Mouse (Mus musculus) adrenal gland, adult (tissue): ENCODE measurements at regions not wholly inside any gene's neighbourhood (a gene's known extent, or its start where the extent isn't known, plus 50 kb on each side); places are given as distances from the start of the nearest gene placed in this dataset.

Source experiments
- DNase-seq, 2 experiments: peaks; one replicate each; pipeline ENCODE4 v3.0.0; 2022 to 2023; ENCODE audit warnings: low spot score in 1 of 2; ENCODE audit not compliant: inconsistent age in 2 of 2

- peak; percentile 8 to 31 for DNase-seq
Observed at GRCm38 (mm10) chr14:24550763-24551471, 64.0 kb downstream of the Rps24 start.

- DNase-seq, result no peak
Observed at GRCm38 (mm10) chr14:24551472-24551783, 64.5 kb downstream of the Rps24 start.

DNA sequence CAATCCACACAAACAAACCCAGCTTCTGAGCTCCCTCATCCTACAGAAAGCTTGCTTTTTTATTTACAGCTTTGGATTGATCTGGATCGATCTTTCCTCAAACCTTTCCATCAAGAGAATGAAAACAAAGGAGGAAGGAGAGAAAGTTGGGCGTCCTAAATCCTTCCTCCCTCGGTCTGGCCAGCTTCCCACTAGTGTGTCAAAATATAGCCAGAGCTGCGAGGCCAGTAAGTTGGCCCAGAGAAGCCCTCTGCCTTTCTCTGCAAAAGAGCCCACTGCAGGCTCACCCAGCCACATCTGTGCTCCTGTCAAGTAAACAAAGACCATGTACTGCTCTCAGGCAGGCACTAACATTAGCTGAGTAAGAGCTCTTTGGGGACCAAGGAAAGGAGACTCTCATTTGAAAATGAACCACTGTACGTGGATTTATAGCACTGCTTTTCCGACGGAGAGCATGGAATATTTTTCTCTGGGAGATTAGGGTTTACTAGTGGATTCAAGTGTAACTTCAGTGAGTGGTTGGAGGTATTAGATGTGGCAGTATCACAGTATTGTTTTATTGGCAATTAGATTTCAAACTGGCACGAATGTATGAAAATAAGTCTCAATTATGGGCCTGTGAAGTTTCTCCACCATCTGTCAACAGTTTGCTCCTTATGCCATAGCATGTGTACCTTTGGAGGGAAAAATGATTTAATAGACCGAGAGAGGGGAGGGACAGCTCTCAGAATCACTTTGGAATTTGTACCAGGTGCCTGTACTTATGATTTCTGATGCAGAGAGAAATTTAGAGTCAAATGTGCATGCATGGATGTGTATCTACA, 78.1 kb downstream of the Rps24 start:
- no peak for DNase-seq

DNA sequence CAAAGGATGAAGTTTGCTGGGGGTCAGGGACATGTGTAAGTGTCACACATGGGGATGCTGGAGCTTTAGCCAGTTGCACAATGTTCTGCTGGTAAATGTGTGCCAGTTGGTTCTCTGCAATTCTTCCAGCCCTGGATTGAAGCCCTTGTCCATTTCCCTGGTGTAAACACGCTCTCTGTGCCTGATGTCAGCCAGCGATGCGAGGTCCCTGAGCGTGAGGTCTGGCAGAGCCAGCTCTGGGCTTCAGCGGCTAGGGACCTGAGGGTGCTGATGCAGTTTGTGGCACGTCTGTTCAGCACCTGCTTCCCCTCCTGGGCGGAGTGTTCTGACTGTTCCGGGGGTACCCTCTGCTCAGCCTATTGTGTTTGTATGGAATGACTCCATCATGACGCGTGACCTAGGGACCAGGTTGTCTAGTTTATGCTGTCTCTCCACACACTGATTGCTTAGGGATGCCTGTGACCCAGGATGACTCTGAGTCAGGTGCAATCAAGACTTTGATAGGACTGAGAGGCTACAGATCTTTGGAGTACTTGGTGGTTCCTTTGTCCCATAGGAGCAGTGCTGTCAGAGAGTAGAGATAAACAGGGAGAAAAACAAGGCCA, 78.9 kb downstream of the Rps24 start:
- DNase-seq, result peak; percentile 7 to 52

GRCm38 (mm10) chr14:24575111-24575510, 88.2 kb downstream of the Rps24 start:
- no peak for DNase-seq

- peak; percentile 45 to 72 for DNase-seq
Observed at GRCm38 (mm10) chr14:24578535-24579111, 91.7 kb downstream of the Rps24 start.

DNA sequence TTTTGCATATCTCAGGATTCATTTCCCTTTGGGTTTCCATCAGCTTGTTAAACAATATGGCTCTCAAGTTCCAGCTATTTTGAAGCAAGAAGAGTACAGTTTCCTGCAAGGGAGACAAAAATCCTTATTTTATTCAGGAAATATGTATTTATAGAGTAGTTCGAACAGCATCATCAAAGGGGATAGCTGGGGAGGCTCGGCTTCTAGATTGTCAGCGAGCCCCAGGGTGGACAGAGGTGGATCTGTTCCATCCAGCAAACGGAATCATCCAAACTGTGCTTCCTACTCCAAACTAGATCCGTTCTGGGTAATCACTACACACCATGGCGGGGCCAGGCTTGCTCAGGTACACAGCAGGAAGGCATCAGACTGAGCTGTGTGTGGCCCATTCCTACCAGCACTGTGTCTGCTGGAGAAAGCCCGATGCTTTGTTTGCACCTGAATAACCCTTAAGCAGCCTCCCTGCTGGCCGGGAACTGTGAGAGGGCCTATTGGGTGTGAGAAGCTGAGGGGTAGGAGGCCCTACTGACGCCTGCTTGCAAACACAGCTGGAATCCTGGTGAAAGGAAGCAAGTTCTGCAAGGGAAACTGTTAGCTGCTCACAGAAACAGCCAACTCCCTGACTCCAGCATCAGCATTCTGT, 92.3 kb downstream of the Rps24 start:
- DNase-seq, result no peak

DNA sequence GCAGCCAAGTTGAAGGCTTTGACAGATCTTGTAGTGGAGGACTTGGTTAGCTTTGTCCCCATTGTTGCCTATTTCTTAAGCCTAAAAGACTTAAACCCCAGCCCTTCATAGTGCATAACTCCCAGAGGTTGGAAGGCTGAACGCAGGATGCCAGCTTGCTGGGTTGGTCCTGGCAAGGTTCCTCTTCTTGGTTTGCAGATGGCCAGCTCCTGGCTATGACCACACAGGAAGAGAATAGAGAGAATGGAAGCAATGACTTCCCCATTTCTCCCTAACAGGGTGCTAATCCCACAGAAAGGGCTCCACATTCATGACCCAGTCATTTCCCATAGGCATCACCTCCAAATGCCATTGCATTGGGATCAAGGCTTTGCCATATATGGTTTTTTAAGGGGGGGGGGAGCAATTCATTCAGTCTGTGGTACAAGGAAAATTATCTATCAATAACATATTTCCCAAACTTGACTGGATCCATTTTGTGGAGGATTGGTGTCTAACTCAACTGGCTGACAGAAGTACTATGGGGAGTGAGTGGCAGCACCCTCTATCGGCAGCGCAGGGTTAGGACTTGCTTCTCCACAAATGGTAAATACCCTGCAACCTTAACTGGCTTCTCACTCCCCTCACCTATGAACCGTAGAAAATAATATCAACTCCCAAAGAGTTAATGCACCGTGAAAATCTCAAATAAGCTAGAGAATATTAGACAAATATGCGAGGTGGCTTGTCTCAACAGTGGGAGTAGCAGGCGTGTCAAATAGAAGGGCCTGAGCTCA, 99.4 kb downstream of the Rps24 start:
- DNase-seq, result no peak

DNA sequence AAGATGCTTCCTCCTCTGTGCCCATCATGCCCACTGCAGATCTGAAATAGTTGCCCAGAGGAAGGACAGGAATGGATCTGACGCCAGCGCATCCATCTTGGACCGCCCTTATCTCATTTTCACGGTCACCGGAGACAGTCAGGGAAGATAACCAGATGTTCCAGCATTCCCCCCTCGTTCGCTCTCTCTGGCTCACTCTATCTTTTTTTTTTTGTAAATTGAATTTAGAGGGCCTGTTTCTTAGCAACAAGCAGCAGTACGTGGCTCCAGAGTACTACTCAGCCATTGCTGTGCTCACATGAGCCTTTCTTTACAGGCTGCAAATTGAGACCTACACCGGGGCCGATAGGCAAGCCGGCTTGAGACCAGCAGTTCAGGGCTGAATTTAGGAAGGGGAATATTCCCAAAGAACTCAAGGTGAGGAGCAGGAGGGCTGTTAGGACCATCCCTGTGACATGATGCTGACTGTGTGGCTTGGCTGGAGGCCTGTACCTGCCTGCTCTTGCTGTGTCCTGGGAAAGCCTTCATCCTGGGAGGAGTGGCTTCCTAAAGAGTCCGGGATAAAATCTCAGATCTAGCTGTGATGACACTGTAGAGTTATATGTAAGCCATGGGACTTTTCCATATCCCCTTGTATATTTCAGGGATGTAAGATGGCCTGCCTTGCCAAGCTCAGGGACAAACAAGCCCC, 100.2 kb downstream of the Rps24 start:
- peak; percentile 79 to 86 for DNase-seq

GRCm38 (mm10) chr14:24588041-24588440, 101.1 kb downstream of the Rps24 start:
- no peak for DNase-seq

DNA sequence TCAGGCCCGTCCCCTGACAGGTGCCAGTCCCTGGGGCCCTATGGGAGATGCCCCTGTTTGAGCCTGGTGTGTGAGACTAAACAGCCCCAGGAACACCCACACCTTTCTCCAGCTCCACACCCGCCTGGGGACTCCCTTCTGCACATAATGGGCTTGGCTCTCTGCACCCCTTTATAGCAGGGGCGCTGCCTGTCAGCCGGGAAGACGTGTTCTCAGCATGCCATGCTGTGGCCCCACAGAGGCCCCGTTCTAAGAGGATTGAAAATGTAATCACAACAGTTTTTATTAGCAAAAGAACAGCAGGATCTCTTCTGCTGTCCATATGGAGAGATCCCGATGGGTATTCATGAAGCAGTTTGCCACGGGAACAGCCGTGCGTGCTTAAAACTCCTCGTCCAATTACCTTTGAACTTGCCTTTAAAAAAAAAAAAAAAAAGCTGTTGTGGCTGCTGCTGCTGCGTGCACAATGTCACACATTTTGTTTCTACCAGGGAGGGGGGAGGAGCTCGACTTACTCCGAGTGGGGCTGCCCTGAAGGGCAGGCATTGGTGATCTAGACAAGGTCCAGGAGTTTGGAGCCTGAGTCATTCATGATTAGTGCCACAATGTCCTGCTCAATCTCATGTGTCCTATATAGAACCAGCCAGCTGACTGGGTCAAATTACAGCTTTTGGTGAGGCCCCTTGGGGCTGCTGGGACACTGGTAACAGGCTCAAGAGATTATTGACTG, 119.7 kb downstream of the Rps24 start:
- peak; percentile 21 to 38 for DNase-seq

- DNase-seq, result no peak
Observed at GRCm38 (mm10) chr14:24608356-24608755, 121.4 kb downstream of the Rps24 start.

- no peak for DNase-seq
Observed at GRCm38 (mm10) chr14:24612254-24612995, 125.5 kb downstream of the Rps24 start.

DNA sequence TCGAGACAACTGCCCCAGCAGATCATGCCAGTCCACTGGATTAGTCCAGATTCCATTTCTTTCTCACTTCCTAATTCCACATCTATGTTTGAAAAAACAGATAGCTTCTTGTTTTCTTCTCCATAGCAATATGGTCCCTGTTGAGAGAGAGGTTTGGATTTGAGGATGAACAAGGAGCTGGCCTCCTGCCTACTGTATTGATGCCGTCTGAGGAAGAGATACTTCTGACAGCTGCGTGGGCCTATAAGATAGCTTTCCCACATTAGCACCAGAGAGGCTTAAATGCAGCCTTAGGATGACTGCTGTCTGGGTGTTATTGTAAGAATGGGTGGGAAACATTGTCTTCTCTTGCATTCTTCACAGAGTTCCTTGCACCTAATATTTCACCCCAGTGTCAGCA, 128.9 kb downstream of the Rps24 start:
- DNase-seq, result no peak

DNA sequence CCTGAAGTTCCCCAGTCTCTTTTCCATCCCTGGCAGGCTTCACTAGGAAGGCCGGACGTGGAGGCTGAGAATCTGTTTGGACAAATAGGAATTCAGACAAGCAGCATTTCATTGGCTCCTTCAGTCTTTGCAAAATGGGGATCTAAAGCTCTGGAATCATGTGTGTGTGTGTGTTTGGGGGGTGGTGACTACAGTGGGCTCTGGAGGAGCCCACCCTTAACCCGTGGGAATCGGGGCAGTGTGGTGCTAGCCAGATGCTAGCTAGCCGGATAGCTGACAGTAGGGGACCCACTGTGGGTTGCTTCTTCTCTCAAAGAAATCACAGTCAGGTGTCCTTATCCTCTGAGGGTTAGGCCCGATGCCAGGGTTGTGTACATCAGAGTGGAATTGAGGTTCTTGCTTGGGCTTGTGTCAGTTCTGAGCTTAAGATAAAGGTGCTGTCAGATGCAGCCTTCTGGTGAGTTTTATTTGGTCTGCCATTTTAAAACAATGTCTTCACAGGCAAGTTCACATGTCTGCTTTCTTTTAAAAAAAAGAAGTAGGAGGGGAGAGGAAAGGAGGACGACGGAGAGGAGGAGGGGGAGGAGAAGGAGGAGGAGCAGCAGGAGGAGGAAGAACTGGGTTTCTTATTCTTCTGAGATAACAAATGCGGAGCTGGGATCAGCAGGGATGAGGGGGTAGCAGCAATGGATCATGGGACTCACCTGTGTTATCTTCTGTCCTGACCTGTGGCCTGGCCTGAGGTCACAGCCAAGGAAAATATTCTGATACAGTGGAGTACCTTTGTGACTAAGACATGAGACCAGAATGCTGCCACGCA, 129.6 kb downstream of the Rps24 start:
- no peak for DNase-seq

GRCm38 (mm10) chr14:24617126-24617375, 130.1 kb downstream of the Rps24 start:
- DNase-seq, result no peak

DNA sequence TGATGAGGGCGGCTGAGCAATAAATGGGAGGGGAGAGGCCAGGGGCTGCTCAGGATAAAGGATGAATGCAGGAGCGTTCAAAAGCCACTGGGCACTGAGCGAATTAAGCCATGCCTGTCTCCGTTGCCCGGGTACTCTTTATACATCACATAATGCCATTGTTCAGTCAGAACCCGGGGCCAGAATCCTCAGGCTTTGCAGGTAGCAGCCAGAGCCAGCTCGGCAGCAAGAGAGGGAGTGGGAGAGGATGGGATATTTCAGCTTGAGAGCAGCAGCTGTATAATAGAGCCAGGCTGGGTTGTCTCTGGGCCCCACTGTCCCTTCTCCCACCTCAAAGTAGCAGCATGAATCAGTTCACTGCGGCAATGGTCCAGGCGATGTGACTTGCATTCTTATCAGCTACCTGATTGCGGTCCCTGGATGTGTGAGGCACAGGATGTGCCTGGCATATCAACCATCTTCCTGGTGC, 130.5 kb downstream of the Rps24 start:
- DNase-seq, result peak in 1 of 2 experiments; percentile 26
